Mouse (Mus musculus) liver, embryonic 16.5 days (tissue): ENCODE measurements around the gene Wdr48. TPM values are rescaled to one million over a fixed set of nuclear protein-coding genes. Genes with fewer than 3 reads are reported as not detected.

Source experiments
- ATAC-seq: fragments of 200-750 bp; cut with Nextera tagmentation; 2 replicates; pipeline ENCODE4 v1.8.0; 2017; ENCODE audit warnings: low read depth, mild to moderate bottlenecking, moderate number of reproducible peaks, moderate library complexity
- H3K27ac ChIP-seq: fragments of 300-500 bp; sonication (generic); 2 replicates; pipeline ENCODE4 v1.5.1; 2014; ENCODE audit warnings: mild to moderate bottlenecking, low read length
- H3K27me3 ChIP-seq: fragments of 300-500 bp; sonication (generic); 2 replicates; pipeline ENCODE4 v1.6.1; 2014; ENCODE audit warnings: low read depth, low read length, mixed read lengths; ENCODE audit not compliant: control insufficient read depth, insufficient read depth
- H3K36me3 ChIP-seq: fragments of 300-500 bp; sonication (generic); 2 replicates; pipeline ENCODE4 v1.6.1; 2014; ENCODE audit warnings: mild to moderate bottlenecking; ENCODE audit not compliant: control insufficient read depth, insufficient read depth
- H3K4me1 ChIP-seq: fragments of 300-500 bp; sonication (generic); 2 replicates; pipeline ENCODE4 v1.6.1; 2014; ENCODE audit warnings: low read depth, low read length, mixed read lengths; ENCODE audit not compliant: control insufficient read depth
- H3K4me2 ChIP-seq: fragments of 300-500 bp; sonication (generic); 2 replicates; pipeline ENCODE4 v1.6.1; 2014; ENCODE audit warnings: low read depth, low read length, mixed read lengths
- H3K4me3 ChIP-seq: fragments of 300-500 bp; sonication (generic); 2 replicates; pipeline ENCODE4 v1.5.1; 2014; ENCODE audit warnings: low read depth, mild to moderate bottlenecking, low read length
- H3K9ac ChIP-seq: fragments of 300-500 bp; sonication (generic); 2 replicates; pipeline ENCODE4 v1.6.1; 2014; ENCODE audit warnings: low read depth, low read length
- H3K9me3 ChIP-seq: fragments of 300-500 bp; sonication (generic); replicated peaks from 2 replicates; pipeline ENCODE4 v1.6.1; 2016; ENCODE audit warnings: low read length; ENCODE audit not compliant: control insufficient read depth
- WGBS: fragments of 180-500 bp; shearing (Covaris S2); extraction: QIAGEN DNeasy Blood & Tissue Kit; methylation state at CpG from one replicate; pipeline ENCODE4 v1.1.7; 2014; ENCODE audit not compliant: insufficient replicate concordance; 5-methylcytosine and 5-hydroxymethylcytosine counted together
- polyA plus RNA-seq: library from polyadenylated mRNA; unstranded; fragments of >200 nt; fragmentation: Nextera tagmentation; extraction: Ambion mirVana; gene quantifications from 2 replicates; pipeline ENCODE4 v1.2.1, GENCODE M21; 2015

Gene Wdr48
- polyA plus RNA-seq, 1 experiment from 2014 or later, result 19.4 TPM

DNA sequence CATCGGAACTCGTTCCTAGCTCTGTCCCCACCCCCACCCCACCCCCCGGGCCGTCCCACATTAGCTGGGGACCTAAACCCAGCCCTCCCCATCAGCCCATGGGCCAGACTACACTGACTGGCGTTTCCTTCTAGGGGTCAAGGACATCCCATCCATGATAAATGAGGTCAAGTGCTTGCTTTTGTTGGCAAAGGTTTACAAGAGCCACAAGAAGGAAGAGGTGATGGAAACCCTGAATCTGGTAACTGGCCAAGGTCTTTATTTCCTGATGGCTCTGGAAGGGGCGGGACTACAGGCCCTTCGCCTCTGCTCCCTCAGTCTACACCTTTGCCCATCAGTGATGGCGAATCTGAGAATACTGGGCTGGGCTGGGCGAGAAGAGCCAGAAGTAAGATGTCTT lies 64.2 kb downstream of the Wdr48 start:
- ATAC-seq, result no peak
- H3K9me3 ChIP-seq, result no peaks in the 10 kb centered on the region
- no peaks in the 10 kb centered on the region; the same call in 1 of the 2 replicates for H3K4me1 ChIP-seq
- H3K9ac ChIP-seq, result no peak overlapping the region
- no peak overlapping the region for H3K4me3 ChIP-seq
- no peaks in the 10 kb centered on the region for H3K27me3 ChIP-seq
- H3K4me2 ChIP-seq, result no peak overlapping the region
- H3K36me3 ChIP-seq, result no peaks in the 10 kb centered on the region
- 50% methylated on average over 9 of the region's 9 CpGs for WGBS
- H3K27ac ChIP-seq, result no peak overlapping the region

DNA sequence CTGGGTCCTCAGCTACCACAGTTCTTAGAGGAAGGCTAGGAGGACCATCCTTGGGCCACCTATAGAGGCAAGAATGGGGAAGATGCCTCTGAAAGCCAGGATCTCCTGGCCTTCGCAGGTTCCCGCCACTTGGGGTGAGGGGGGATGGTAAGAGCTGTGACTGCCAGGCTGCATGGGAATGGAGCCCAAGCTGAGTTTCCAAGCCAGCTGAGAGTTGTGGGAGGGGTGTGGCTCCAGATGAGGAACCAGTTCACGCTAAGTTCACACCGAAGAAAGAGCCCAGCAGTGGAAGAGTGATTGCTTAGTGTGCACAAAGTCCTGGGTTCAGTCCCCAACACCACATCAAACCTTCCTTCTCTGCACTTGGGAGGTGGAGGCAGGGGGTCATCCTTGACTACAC lies 67.5 kb downstream of the Wdr48 start:
- ATAC-seq, result no peak
- WGBS, result 54% methylated on average over 4 of the region's 4 CpGs
- Histone ChIP-seq H3K9ac (no peak overlapping the region), H3K27me3 (no peaks in the 10 kb centered on the region), H3K4me2 (no peak overlapping the region), H3K36me3 (no peaks in the 10 kb centered on the region), H3K4me3 (no peak overlapping the region), H3K27ac (no peak overlapping the region), H3K4me1 (no peaks in the 10 kb centered on the region; the same call in 1 of the 2 replicates), H3K9me3 (no peaks in the 10 kb centered on the region)

GRCm38 (mm10) chr9:119962987-119963667 lies 68.4 kb downstream of the Wdr48 start:
- WGBS, result 15% methylated on average over 21 of the region's 21 CpGs
- Histone ChIP-seq H3K9ac (no peak overlapping the region), H3K4me3 (no peak overlapping the region), H3K36me3 (no peaks in the 10 kb centered on the region), H3K4me1 (no peaks in the 10 kb centered on the region; the same call in 1 of the 2 replicates), H3K27ac (no peak overlapping the region), H3K27me3 (no peaks in the 10 kb centered on the region), H3K4me2 (no peak overlapping the region), H3K9me3 (no peaks in the 10 kb centered on the region)
- peak; percentile 75 for ATAC-seq

- ATAC-seq, result no peak
- no peak overlapping the region for H3K27ac ChIP-seq
These were observed 69.5 kb downstream of the Wdr48 start for GRCm38 (mm10) chr9:119964206-119964605.

DNA sequence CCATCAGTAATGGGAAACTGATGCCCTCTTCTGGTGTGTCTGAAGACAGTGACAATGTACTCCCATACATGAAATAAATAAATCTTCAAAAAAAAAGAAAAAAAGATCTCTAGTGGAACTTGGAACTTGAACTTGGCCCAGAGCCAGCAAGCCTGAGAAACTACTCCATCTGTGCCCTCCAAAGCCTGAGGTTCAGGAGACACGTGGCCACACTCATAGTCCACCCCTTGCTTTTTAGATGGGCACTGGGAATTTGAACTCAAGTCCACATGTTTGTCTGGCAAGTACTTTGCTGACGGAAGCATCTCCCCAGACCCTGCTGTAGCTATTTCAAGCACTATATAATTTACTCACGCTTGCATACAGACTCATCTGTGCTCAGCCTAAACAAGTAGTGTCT lies 70.5 kb downstream of the Wdr48 start:
- Histone ChIP-seq H3K4me2 (no peak overlapping the region), H3K27me3 (no peaks in the 10 kb centered on the region), H3K9ac (no peak overlapping the region), H3K4me3 (no peak overlapping the region), H3K9me3 (no peaks in the 10 kb centered on the region), H3K36me3 (no peaks in the 10 kb centered on the region), H3K27ac (no peak overlapping the region), H3K4me1 (no peaks in the 10 kb centered on the region; the same call in none of the 2 replicates)
- 61% methylated on average over 3 of the region's 3 CpGs for WGBS
- ATAC-seq, result no peak

More at GRCm38 (mm10) chr9:119964206-119964605, 69.5 kb downstream of the Wdr48 start:
- Histone ChIP-seq H3K4me1 (no peaks in the 10 kb centered on the region; the same call in 1 of the 2 replicates), H3K27me3 (no peaks in the 10 kb centered on the region), H3K4me3 (no peak overlapping the region), H3K9me3 (no peaks in the 10 kb centered on the region), H3K9ac (no peak overlapping the region), H3K36me3 (no peaks in the 10 kb centered on the region), H3K4me2 (no peak overlapping the region)
- 35% methylated on average over 3 of the region's 3 CpGs for WGBS

GRCm38 (mm10) chr9:119966221-119966910 lies 71.7 kb downstream of the Wdr48 start:
- Histone ChIP-seq H3K27ac (no peak overlapping the region), H3K9ac (no peak overlapping the region), H3K4me1 (no peaks in the 10 kb centered on the region; the same call in none of the 2 replicates), H3K36me3 (no peaks in the 10 kb centered on the region), H3K4me3 (no peak overlapping the region), H3K27me3 (no peaks in the 10 kb centered on the region), H3K4me2 (no peak overlapping the region), H3K9me3 (no peaks in the 10 kb centered on the region)
- WGBS, result 77% methylated on average over 26 of the region's 26 CpGs
- ATAC-seq, result no peak

DNA sequence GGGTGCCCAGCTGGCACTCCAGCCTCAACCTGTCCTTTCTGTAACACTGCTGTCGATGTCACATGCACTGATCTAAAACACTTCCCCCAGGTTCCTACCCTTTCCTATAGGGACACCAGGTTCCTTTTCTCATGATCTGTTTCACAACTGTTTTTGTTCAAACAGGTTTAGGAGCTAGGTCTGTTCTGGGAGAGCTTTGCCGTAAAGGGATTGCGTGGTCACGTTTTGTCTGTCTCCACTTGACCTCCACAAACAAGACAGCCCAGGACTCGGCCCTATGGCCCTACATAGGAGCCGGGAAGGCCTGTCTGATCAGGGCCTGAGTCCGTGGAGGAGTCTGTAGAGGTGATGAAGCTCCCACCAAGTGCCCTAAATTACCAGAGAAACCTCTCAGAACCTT lies 75.1 kb downstream of the Wdr48 start:
- Histone ChIP-seq H3K27me3 (no peaks in the 10 kb centered on the region), H3K4me3 (no peak overlapping the region), H3K9me3 (no peaks in the 10 kb centered on the region), H3K36me3 (peaks cover 15% of the 10 kb centered on the region), H3K9ac (no peak overlapping the region), H3K27ac (no peak overlapping the region), H3K4me2 (no peak overlapping the region), H3K4me1 (no peaks in the 10 kb centered on the region; the same call in 1 of the 2 replicates)
- ATAC-seq, result peak; percentile 56
- 63% methylated on average over 7 of the region's 7 CpGs for WGBS

DNA sequence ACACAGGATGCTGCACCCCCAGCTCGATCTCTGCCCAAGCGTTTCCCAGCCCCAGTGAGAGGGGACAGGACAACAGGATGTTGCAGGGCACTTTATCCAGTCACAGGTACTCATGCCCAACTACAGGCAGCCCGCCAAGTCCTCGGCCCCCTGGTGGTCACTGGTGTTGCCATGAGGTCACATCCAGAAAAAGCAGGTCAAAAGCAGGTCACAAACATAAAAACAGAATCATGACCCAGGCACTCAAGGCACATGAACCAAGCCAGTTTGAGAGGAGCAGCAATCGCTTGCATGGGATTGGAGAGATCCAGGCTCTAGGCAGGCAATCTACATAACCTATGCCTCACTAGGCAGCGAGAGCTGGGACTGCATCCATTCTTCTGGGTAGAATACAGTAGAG lies 75.5 kb downstream of the Wdr48 start:
- H3K4me3 ChIP-seq, result no peak overlapping the region
- H3K36me3 ChIP-seq, result peaks cover 15% of the 10 kb centered on the region
- H3K9ac ChIP-seq, result no peak overlapping the region
- H3K4me1 ChIP-seq, result no peaks in the 10 kb centered on the region; the same call in 1 of the 2 replicates
- peak; percentile 44 for ATAC-seq
- no peak overlapping the region for H3K27ac ChIP-seq
- no peaks in the 10 kb centered on the region for H3K27me3 ChIP-seq
- 46% methylated on average over 6 of the region's 6 CpGs for WGBS
- no peak overlapping the region for H3K4me2 ChIP-seq
- H3K9me3 ChIP-seq, result no peaks in the 10 kb centered on the region
